Mouse (Mus musculus) megakaryocyte-erythroid progenitor cell, adult 5-6 weeks (primary cell): Measurements from ENCODE around the gene Sh3kbp1. TPM values are rescaled to one million over a fixed set of nuclear protein-coding genes. Genes with fewer than 3 reads are reported as not detected.

Source experiments
- ATAC-seq: replicated peaks from 2 replicates; pipeline ENCODE4 v1.8.0; 2016; ENCODE audit warnings: mild to moderate bottlenecking, inconsistent platforms; ENCODE audit not compliant: severe bottlenecking, poor library complexity, low FRiP score, low TSS enrichment
- total RNA-seq, 2 experiments: library from RNA; stranded (forward) in 1 of 2; stranded (reverse) in 1 of 2; fragments of 200-1000, 215-1000 nt in 1 of 2; fragments of >200 nt in 1 of 2; fragmentation: Nextera tagmentation in 1 of 2; gene quantifications; 2 replicates each; pipeline ENCODE4 v1.2.3; 2014 to 2017

Gene Sh3kbp1
- total RNA-seq, 2 experiments from 2014 or later: 49.9 to 76.3 TPM

- peak; percentile 41 for ATAC-seq
Measured at GRCm38 (mm10) chrX:159676242-159676641, 49.2 kb downstream of the Sh3kbp1 start.

- peak; percentile 54 for ATAC-seq
Measured at GRCm38 (mm10) chrX:159677585-159678319, 50.7 kb downstream of the Sh3kbp1 start.

- ATAC-seq: no peak
Measured at GRCm38 (mm10) chrX:159678320-159678835, 51.3 kb downstream of the Sh3kbp1 start.

- ATAC-seq: no peak
Measured at GRCm38 (mm10) chrX:159685521-159685920, 58.4 kb downstream of the Sh3kbp1 start.

GRCm38 (mm10) chrX:159686850-159687249, 59.8 kb downstream of the Sh3kbp1 start:
- ATAC-seq: no peak

- no peak for ATAC-seq
Measured at GRCm38 (mm10) chrX:159688698-159689097, 61.6 kb downstream of the Sh3kbp1 start.

- peak; percentile 91 for ATAC-seq
Measured at GRCm38 (mm10) chrX:159689785-159690416, 62.8 kb downstream of the Sh3kbp1 start.

- no peak for ATAC-seq
Measured at GRCm38 (mm10) chrX:159693126-159693525, 66.1 kb downstream of the Sh3kbp1 start.

- ATAC-seq: peak; percentile 61
Measured at GRCm38 (mm10) chrX:159696545-159696944, 69.5 kb downstream of the Sh3kbp1 start.

GRCm38 (mm10) chrX:159697030-159697454, 70.0 kb downstream of the Sh3kbp1 start:
- ATAC-seq: no peak; the same call in 1 of the 2 replicates

GRCm38 (mm10) chrX:159702850-159703249, 75.8 kb downstream of the Sh3kbp1 start:
- ATAC-seq: peak; percentile 80

GRCm38 (mm10) chrX:159704381-159705004, 77.4 kb downstream of the Sh3kbp1 start:
- no peak for ATAC-seq

- no peak for ATAC-seq
Measured at GRCm38 (mm10) chrX:159705412-159705811, 78.3 kb downstream of the Sh3kbp1 start.

GRCm38 (mm10) chrX:159708076-159708830, 81.2 kb downstream of the Sh3kbp1 start:
- ATAC-seq: peak; percentile 47; the same call in 1 of the 2 replicates

GRCm38 (mm10) chrX:159709296-159709695, 82.2 kb downstream of the Sh3kbp1 start:
- ATAC-seq: no peak

- no peak for ATAC-seq
Measured at GRCm38 (mm10) chrX:159711070-159712029, 84.3 kb downstream of the Sh3kbp1 start.

- ATAC-seq: no peak; the same call in 1 of the 2 replicates
Measured at GRCm38 (mm10) chrX:159713191-159713590, 86.1 kb downstream of the Sh3kbp1 start.

- no peak for ATAC-seq
Measured at GRCm38 (mm10) chrX:159721390-159721789, 94.3 kb downstream of the Sh3kbp1 start.
